Mouse (Mus musculus) WW6 (cell line): ENCODE measurements at regions not wholly inside any gene's neighbourhood (a gene's known extent, or its start where the extent isn't known, plus 50 kb on each side); places are given as distances from the start of the nearest gene placed in this dataset.

Source experiments
- DNase-seq: peaks from one replicate; pipeline ENCODE4 v3.0.0-alpha.2; 2013; ENCODE audit warnings: low read depth, low spot score

GRCm38 (mm10) chr17:49149896-49150295, 217.7 kb downstream of the Lrfn2 start:
- no peak for DNase-seq

GRCm38 (mm10) chr17:49150971-49151422, 218.8 kb downstream of the Lrfn2 start:
- no peak for DNase-seq

GRCm38 (mm10) chr17:49153994-49154393, 221.8 kb downstream of the Lrfn2 start:
- DNase-seq, result no peak

- no peak for DNase-seq
These were observed 222.9 kb downstream of the Lrfn2 start for GRCm38 (mm10) chr17:49155001-49155515.

GRCm38 (mm10) chr17:49157586-49157985, 225.4 kb downstream of the Lrfn2 start:
- DNase-seq, result no peak

- peak; percentile 9 for DNase-seq
These were observed 239.3 kb downstream of the Lrfn2 start for GRCm38 (mm10) chr17:49171252-49172047.

- DNase-seq, result no peak
These were observed 240.0 kb downstream of the Lrfn2 start for GRCm38 (mm10) chr17:49172052-49172799.

- DNase-seq, result no peak
These were observed 240.6 kb downstream of the Lrfn2 start for GRCm38 (mm10) chr17:49172800-49173150.

GRCm38 (mm10) chr17:49177966-49178731, 246.0 kb downstream of the Lrfn2 start:
- DNase-seq, result no peak

GRCm38 (mm10) chr17:49182485-49182884, 245.7 kb upstream of the Mocs1 start:
- no peak for DNase-seq

GRCm38 (mm10) chr17:49183917-49184316, 244.2 kb upstream of the Mocs1 start:
- DNase-seq, result no peak

GRCm38 (mm10) chr17:49185052-49185612, 243.0 kb upstream of the Mocs1 start:
- DNase-seq, result no peak

GRCm38 (mm10) chr17:49189765-49190164, 238.4 kb upstream of the Mocs1 start:
- DNase-seq, result peak; percentile 13

- DNase-seq, result no peak
These were observed 237.8 kb upstream of the Mocs1 start for GRCm38 (mm10) chr17:49190337-49190736.

GRCm38 (mm10) chr17:49196046-49196684, 232.0 kb upstream of the Mocs1 start:
- DNase-seq, result no peak

- no peak for DNase-seq
These were observed 226.7 kb upstream of the Mocs1 start for GRCm38 (mm10) chr17:49201495-49201894.

- no peak for DNase-seq
These were observed 223.1 kb upstream of the Mocs1 start for GRCm38 (mm10) chr17:49205095-49205494.

GRCm38 (mm10) chr17:49205564-49205963, 222.6 kb upstream of the Mocs1 start:
- DNase-seq, result no peak

GRCm38 (mm10) chr17:49206708-49207107, 221.5 kb upstream of the Mocs1 start:
- peak; percentile 18 for DNase-seq

GRCm38 (mm10) chr17:49208315-49208820, 219.8 kb upstream of the Mocs1 start:
- no peak for DNase-seq

- no peak for DNase-seq
These were observed 215.2 kb upstream of the Mocs1 start for GRCm38 (mm10) chr17:49212918-49213317.
